Mouse (Mus musculus) heart, adult 2 months (tissue): ENCODE results near the gene Spag7. TPM values are rescaled to one million over a fixed set of nuclear protein-coding genes. Genes with fewer than 3 reads are reported as not detected.

ENCODE experiments used
- DNase-seq, 2 experiments: peaks; one replicate each; pipeline ENCODE4 v3.0.0; 2021
- H3K27ac ChIP-seq: fragments of 200-600 bp; 2 replicates; pipeline ENCODE4 v1.8.1; 2022
- H3K27me3 ChIP-seq: fragments of 200-500 bp; 2 replicates; pipeline ENCODE4 v1.6.1; 2012; ENCODE audit warnings: mild to moderate bottlenecking, low read length, inconsistent platforms, mixed read lengths; ENCODE audit not compliant: control insufficient read depth, insufficient read depth
- H3K36me3 ChIP-seq: fragments of 200-500 bp; 2 replicates; pipeline ENCODE4 v1.6.1; 2012; ENCODE audit warnings: low read length, inconsistent platforms; ENCODE audit not compliant: control insufficient read depth, insufficient read depth
- H3K4me1 ChIP-seq: fragments of 200-500 bp; 2 replicates; pipeline ENCODE4 v1.6.1; 2011; ENCODE audit warnings: low read length; ENCODE audit not compliant: control insufficient read depth, insufficient read depth
- H3K4me3 ChIP-seq: fragments of 200-600 bp; 2 replicates; pipeline ENCODE4 v1.8.1; 2022
- H3K79me2 ChIP-seq: fragments of 200-500 bp; replicated peaks from 2 replicates; pipeline ENCODE4 v1.6.1; 2012; ENCODE audit warnings: mild to moderate bottlenecking, inconsistent platforms, low read length, moderate library complexity, mixed read lengths; ENCODE audit not compliant: control insufficient read depth, insufficient read depth
- H3K9ac ChIP-seq: fragments of 200-500 bp; 2 replicates; pipeline ENCODE4 v1.6.1; 2012; ENCODE audit warnings: low read depth, mild to moderate bottlenecking, control low read depth, inconsistent platforms, low read length, mixed read lengths
- CTCF ChIP-seq: fragments of 200-600 bp; IDR thresholded peaks from 2 replicates; pipeline ENCODE4 v1.8.1; 2022; ENCODE audit warnings: antibody characterized with exemption, mild to moderate bottlenecking, moderate library complexity
- EP300 ChIP-seq: fragments of 200-500 bp; IDR thresholded peaks from 2 replicates; pipeline ENCODE4 v1.6.1; 2011; ENCODE audit warnings: low read depth, low read length, control low read depth; ENCODE audit not compliant: insufficient read depth
- POLR2A ChIP-seq: fragments of 200-500 bp; IDR thresholded peaks from 2 replicates; pipeline ENCODE4 v1.6.1; 2011; ENCODE audit warnings: mild to moderate bottlenecking, low read depth, low read length, control low read depth; ENCODE audit not compliant: insufficient read depth
- WGBS: fragments of 180-500 bp; shearing (Covaris S2); methylation state at CpG from one replicate; pipeline ENCODE4 v1.1.7; 2018; 5-methylcytosine and 5-hydroxymethylcytosine counted together
- intact Hi-C: fragments of 180-260 bp; cut with DNase I; formaldehyde crosslinking; loops from one replicate; pipeline ENCODE4 v1.15.1; 2025
- polyA plus RNA-seq: library from polyadenylated mRNA; depleted of rRNA; stranded (reverse); fragments of >200 nt; gene quantifications from 2 replicates; pipeline ENCODE4 v1.2.3, GENCODE M21; 2012
- total RNA-seq, 2 experiments: library from RNA; stranded (reverse); gene quantifications; 2 replicates each; pipeline ENCODE4 v1.2.3; 2021

The Spag7 gene
- total and polyA plus RNA-seq, 3 experiments, result 72.9 to 99.4 (median 82.8) TPM

- H3K27ac ChIP-seq, result peak overlapping the region; percentile 98
- 3% methylated on average over 16 of the region's 16 CpGs for WGBS
- H3K36me3 ChIP-seq, result no peaks in the 10 kb centered on the region; the same call in 1 of the 2 replicates
- no peaks in the 10 kb centered on the region for H3K79me2 ChIP-seq
- H3K4me1 ChIP-seq, result peaks cover 5% of the 10 kb centered on the region
- intact Hi-C loops, result loop anchor here (1.0 to 5.0 kb wide), 3 partner anchors 17 to 70 kb away; partner anchors contain the start of genes Rnf167 and Slc25a11
- H3K9ac ChIP-seq, result peak overlapping the region; percentile 93
- H3K4me3 ChIP-seq, result peak overlapping the region; percentile 84
- no peak for TF ChIP-seq EP300
- TF ChIP-seq CTCF, result no peak
- no peak for TF ChIP-seq POLR2A
- no peaks in the 10 kb centered on the region for H3K27me3 ChIP-seq
- DNase-seq, result peak in 1 of 2 experiments; percentile 60
Observed at GRCm38 (mm10) chr11:70686901-70687566, 17.8 kb upstream of the Spag7 start.

- intact Hi-C loops, result no loop called here
- TF ChIP-seq EP300 (no peak), POLR2A (no peak), CTCF (no peak)
Observed at GRCm38 (mm10) chr11:70683640-70684039, 14.4 kb upstream of the Spag7 start.

GRCm38 (mm10) chr11:70681897-70682581 lies 12.8 kb upstream of the Spag7 start:
- Histone ChIP-seq H3K36me3 (no peaks in the 10 kb centered on the region), H3K9ac (no peak overlapping the region), H3K4me1 (peaks cover 1% of the 10 kb centered on the region), H3K79me2 (no peaks in the 10 kb centered on the region), H3K27me3 (no peaks in the 10 kb centered on the region), H3K4me3 (no peak overlapping the region), H3K27ac (no peak overlapping the region)
- 51% methylated on average over 11 of the region's 11 CpGs for WGBS
- peak; percentile 50 for TF ChIP-seq CTCF
- TF ChIP-seq POLR2A, result no peak
- intact Hi-C loops, result no loop called here
- DNase-seq, result no peak

More at GRCm38 (mm10) chr11:70683640-70684039, 14.4 kb upstream of the Spag7 start:
- 80% methylated on average over 5 of the region's 5 CpGs for WGBS
- Histone ChIP-seq H3K27me3 (no peaks in the 10 kb centered on the region), H3K9ac (no peak overlapping the region), H3K79me2 (no peaks in the 10 kb centered on the region), H3K4me1 (peaks cover 6% of the 10 kb centered on the region), H3K4me3 (no peak overlapping the region), H3K36me3 (no peaks in the 10 kb centered on the region), H3K27ac (no peak overlapping the region)
- DNase-seq, result no peak

GRCm38 (mm10) chr11:70681170-70681569 lies 12.0 kb upstream of the Spag7 start:
- Histone ChIP-seq H3K4me1 (peaks cover 1% of the 10 kb centered on the region), H3K27me3 (no peaks in the 10 kb centered on the region), H3K79me2 (no peaks in the 10 kb centered on the region), H3K9ac (no peak overlapping the region), H3K4me3 (no peak overlapping the region), H3K36me3 (no peaks in the 10 kb centered on the region), H3K27ac (no peak overlapping the region)
- 79% methylated on average over 12 of the region's 12 CpGs for WGBS
- TF ChIP-seq EP300 (no peak), CTCF (no peak)
- DNase-seq, result no peak
- intact Hi-C loops, result no loop called here

GRCm38 (mm10) chr11:70679894-70680293 lies 10.7 kb upstream of the Spag7 start:
- Histone ChIP-seq H3K36me3 (no peaks in the 10 kb centered on the region), H3K27ac (no peak overlapping the region), H3K4me3 (no peak overlapping the region), H3K4me1 (peaks cover 1% of the 10 kb centered on the region), H3K9ac (no peak overlapping the region), H3K79me2 (no peaks in the 10 kb centered on the region), H3K27me3 (no peaks in the 10 kb centered on the region)
- TF ChIP-seq CTCF (no peak), POLR2A (no peak), EP300 (no peak)
- WGBS, result 85% methylated on average over 8 of the region's 8 CpGs
- peak in 1 of 2 experiments; percentile 55 for DNase-seq
- intact Hi-C loops, result no loop called here

GRCm38 (mm10) chr11:70679361-70679760 lies 10.1 kb upstream of the Spag7 start:
- H3K27ac ChIP-seq, result no peak overlapping the region
- no peaks in the 10 kb centered on the region for H3K79me2 ChIP-seq
- intact Hi-C loops, result no loop called here
- TF ChIP-seq EP300, result no peak
- DNase-seq, result no peak
- no peaks in the 10 kb centered on the region for H3K27me3 ChIP-seq
- 91% methylated on average over 8 of the region's 8 CpGs for WGBS
- H3K4me3 ChIP-seq, result no peak overlapping the region
- peaks cover 1% of the 10 kb centered on the region for H3K4me1 ChIP-seq
- no peaks in the 10 kb centered on the region for H3K36me3 ChIP-seq
- no peak overlapping the region for H3K9ac ChIP-seq
